Mouse (Mus musculus) G1E (cell line): Measurements from ENCODE around the gene Zfp691. TPM values are rescaled to one million over a fixed set of nuclear protein-coding genes. Genes with fewer than 3 reads are reported as not detected.

Source experiments
- ATAC-seq: 2 replicates; pipeline ENCODE4 v1.8.0; 2016; ENCODE audit warnings: mild to moderate bottlenecking; ENCODE audit not compliant: insufficient number of reproducible peaks, poor library complexity, low FRiP score, severe bottlenecking; ENCODE audit errors: extremely low read depth
- DNase-seq: peaks from one replicate; pipeline ENCODE4 v3.0.0; 2012; ENCODE audit warnings: low spot score
- H3K27me3 ChIP-seq: 2 replicates; pipeline ENCODE4 v1.6.1; 2012; ENCODE audit warnings: mild to moderate bottlenecking, low read length, inconsistent platforms; ENCODE audit not compliant: insufficient read depth
- H3K36me3 ChIP-seq: replicated peaks from 2 replicates; pipeline ENCODE3; 2012; ENCODE audit warnings: mild to moderate bottlenecking, inconsistent platforms
- H3K4me1 ChIP-seq: 2 replicates; pipeline ENCODE4 v1.6.1; 2012; ENCODE audit warnings: low read depth, low read length, inconsistent platforms, mixed read lengths; ENCODE audit not compliant: insufficient read depth
- H3K4me3 ChIP-seq: 2 replicates; pipeline ENCODE4 v1.5.1; 2012; ENCODE audit warnings: low read depth, mild to moderate bottlenecking, inconsistent platforms, low read length, moderate library complexity, mixed read lengths
- H3K9me3 ChIP-seq: replicated peaks from 2 replicates; pipeline ENCODE4 v1.6.1; 2012; ENCODE audit warnings: inconsistent platforms
- CTCF ChIP-seq: IDR thresholded peaks from 2 replicates; pipeline ENCODE4 v1.5.1; 2012; ENCODE audit warnings: low read depth, low read length, inconsistent platforms, mixed read lengths
- GATA1 ChIP-seq: IDR thresholded peaks from 2 replicates; pipeline ENCODE4 v1.6.1; 2012; ENCODE audit warnings: borderline replicate concordance, low read length, inconsistent platforms, mixed read lengths
- GATA2 ChIP-seq: IDR thresholded peaks from 2 replicates; pipeline ENCODE4 v1.6.1; 2012; ENCODE audit warnings: low read depth, low read length, inconsistent platforms, borderline replicate concordance
- POLR2AphosphoS5 ChIP-seq: IDR thresholded peaks from 2 replicates; pipeline ENCODE4 v1.6.1; 2012; ENCODE audit warnings: low read depth, low read length, inconsistent platforms; ENCODE audit not compliant: insufficient replicate concordance
- TAL1 ChIP-seq: conservative IDR thresholded peaks from 2 replicates; pipeline ENCODE4 v1.6.1; 2012; ENCODE audit warnings: low read depth, low read length, inconsistent platforms, mixed read lengths
- polyA plus RNA-seq: library from polyadenylated mRNA; stranded (reverse); fragments of >175 nt; gene quantifications from 2 replicates; pipeline ENCODE4 v1.2.3, GENCODE M21; 2012
- total RNA-seq, 2 experiments: library from RNA; stranded (forward) in 1 of 2; stranded (reverse) in 1 of 2; fragments of 200-1000 nt in 1 of 2; fragments of >200 nt in 1 of 2; fragmentation: Nextera tagmentation in 1 of 2; gene quantifications; 2 replicates each; pipeline ENCODE4 v1.2.3; 2014 to 2017

Zfp691 gene
- total and polyA plus RNA-seq, 3 experiments: 6.7 to 29.7 (median 17.2) TPM

GRCm38 (mm10) chr4:119124771-119125273, 49.2 kb downstream of the Zfp691 start:
- no peak for TF ChIP-seq GATA1
- no peak for TF ChIP-seq POLR2AphosphoS5
- no peak for TF ChIP-seq TAL1
- no peak for TF ChIP-seq GATA2
- TF ChIP-seq CTCF: no peak
- Histone ChIP-seq H3K36me3 (peaks cover 100% of the 10 kb centered on the region), H3K27me3 (no peaks in the 10 kb centered on the region), H3K4me3 (no peak overlapping the region), H3K9me3 (no peaks in the 10 kb centered on the region), H3K4me1 (peaks cover 90% of the 10 kb centered on the region)
- DNase-seq (no peak), ATAC-seq (no peak)

- no peak for TF ChIP-seq TAL1
- TF ChIP-seq POLR2AphosphoS5: no peak
- TF ChIP-seq GATA1: no peak
- no peak for TF ChIP-seq CTCF
- TF ChIP-seq GATA2: no peak
- Histone ChIP-seq H3K4me1 (peaks cover 99% of the 10 kb centered on the region), H3K4me3 (no peak overlapping the region), H3K36me3 (peaks cover 96% of the 10 kb centered on the region), H3K9me3 (no peaks in the 10 kb centered on the region), H3K27me3 (no peaks in the 10 kb centered on the region)
- DNase-seq (no peak), ATAC-seq (no peak)
Measured at GRCm38 (mm10) chr4:119121249-119121648, 52.7 kb downstream of the Zfp691 start.

- Histone ChIP-seq H3K4me3 (no peak overlapping the region), H3K4me1 (peaks cover 99% of the 10 kb centered on the region), H3K36me3 (peaks cover 96% of the 10 kb centered on the region)
Measured at GRCm38 (mm10) chr4:119120095-119120494, 53.9 kb downstream of the Zfp691 start.

More at GRCm38 (mm10) chr4:119120095-119120494, 53.9 kb downstream of the Zfp691 start:
- ATAC-seq: no peak
- TF ChIP-seq CTCF: no peak
- TF ChIP-seq TAL1: no peak
- no peak for TF ChIP-seq POLR2AphosphoS5
- TF ChIP-seq GATA1: no peak
- TF ChIP-seq GATA2: no peak
- Histone ChIP-seq H3K27me3 (no peaks in the 10 kb centered on the region), H3K9me3 (no peaks in the 10 kb centered on the region)
- DNase-seq: no peak

Other genes starting within 250 kb of the Zfp691 start
- gene Olfr1328, start 235.6 kb downstream of the Zfp691 start, total RNA-seq (2014; fragmentation: Nextera tagmentation): not detected in 2 replicates
- 0.06 and 0.11 TPM in 2 replicates for gene Olfr1328, start 235.6 kb downstream of the Zfp691 start, total RNA-seq (2017)
- not detected in 2 replicates for gene Olfr1328, start 235.6 kb downstream of the Zfp691 start, polyA plus RNA-seq
- gene Lao1, start 212.6 kb downstream of the Zfp691 start, total RNA-seq (2014; fragmentation: Nextera tagmentation): not detected in 2 replicates
- gene Lao1, start 212.6 kb downstream of the Zfp691 start, total RNA-seq (2017): 0.06 TPM in 1 of 2 replicates, not detected in the other
- not detected in 2 replicates for gene Lao1, start 212.6 kb downstream of the Zfp691 start, polyA plus RNA-seq
- 142 and 165 TPM in 2 replicates for gene Slc2a1, start 65.5 kb downstream of the Zfp691 start, total RNA-seq (2014; fragmentation: Nextera tagmentation)
- gene Slc2a1, start 65.5 kb downstream of the Zfp691 start, total RNA-seq (2017): 173 and 176 TPM in 2 replicates
- 68.8 and 85.2 TPM in 2 replicates for gene Slc2a1, start 65.5 kb downstream of the Zfp691 start, polyA plus RNA-seq
- gene Ermap, start 15.8 kb upstream of the Zfp691 start, total RNA-seq (2014; fragmentation: Nextera tagmentation): 249 and 348 TPM in 2 replicates
- gene Ermap, start 15.8 kb upstream of the Zfp691 start, total RNA-seq (2017): 81.1 and 96.0 TPM in 2 replicates
- gene Ermap, start 15.8 kb upstream of the Zfp691 start, polyA plus RNA-seq: 47.4 and 62.9 TPM in 2 replicates
- 47.3 and 63.2 TPM in 2 replicates for gene Svbp, start 21.1 kb upstream of the Zfp691 start, total RNA-seq (2014; fragmentation: Nextera tagmentation)
- 119 and 190 TPM in 2 replicates for gene Svbp, start 21.1 kb upstream of the Zfp691 start, total RNA-seq (2017)
- 515 and 560 TPM in 2 replicates for gene Svbp, start 21.1 kb upstream of the Zfp691 start, polyA plus RNA-seq
- gene Tmem269, start 44.0 kb upstream of the Zfp691 start, total RNA-seq (2014; fragmentation: Nextera tagmentation): not detected in 2 replicates
- gene Tmem269, start 44.0 kb upstream of the Zfp691 start, total RNA-seq (2017): not detected in 2 replicates
- not detected in 2 replicates for gene Tmem269, start 44.0 kb upstream of the Zfp691 start, polyA plus RNA-seq
- gene AU022252, start 58.5 kb upstream of the Zfp691 start, total RNA-seq (2014; fragmentation: Nextera tagmentation): 16.2 and 25.9 TPM in 2 replicates
- 13.8 and 14.0 TPM in 2 replicates for gene AU022252, start 58.5 kb upstream of the Zfp691 start, total RNA-seq (2017)
- 10.1 and 15.2 TPM in 2 replicates for gene AU022252, start 58.5 kb upstream of the Zfp691 start, polyA plus RNA-seq
- gene P3h1, start 58.7 kb upstream of the Zfp691 start, total RNA-seq (2014; fragmentation: Nextera tagmentation): 9.3 and 14.1 TPM in 2 replicates
- gene P3h1, start 58.7 kb upstream of the Zfp691 start, total RNA-seq (2017): 4.6 and 6.0 TPM in 2 replicates
- 5.9 and 6.6 TPM in 2 replicates for gene P3h1, start 58.7 kb upstream of the Zfp691 start, polyA plus RNA-seq
- not detected in 2 replicates for gene Cldn19, start 81.2 kb upstream of the Zfp691 start, total RNA-seq (2014; fragmentation: Nextera tagmentation)
- gene Cldn19, start 81.2 kb upstream of the Zfp691 start, total RNA-seq (2017): 0.12 and 0.16 TPM in 2 replicates
- not detected in 2 replicates for gene Cldn19, start 81.2 kb upstream of the Zfp691 start, polyA plus RNA-seq
- 2,303 and 2,320 TPM in 2 replicates for gene Ybx1, start 120.4 kb upstream of the Zfp691 start, total RNA-seq (2014; fragmentation: Nextera tagmentation)
- 1,199 and 1,332 TPM in 2 replicates for gene Ybx1, start 120.4 kb upstream of the Zfp691 start, total RNA-seq (2017)
- gene Ybx1, start 120.4 kb upstream of the Zfp691 start, polyA plus RNA-seq: 2,579 and 3,487 TPM in 2 replicates
- gene Ppih, start 146.4 kb upstream of the Zfp691 start, total RNA-seq (2014; fragmentation: Nextera tagmentation): 58.8 and 76.0 TPM in 2 replicates
- 171 and 181 TPM in 2 replicates for gene Ppih, start 146.4 kb upstream of the Zfp691 start, total RNA-seq (2017)
- 2.5 and 4.5 TPM in 2 replicates for gene Ppih, start 146.4 kb upstream of the Zfp691 start, polyA plus RNA-seq
- gene Ccdc30, start 241.3 kb upstream of the Zfp691 start, total RNA-seq (2014; fragmentation: Nextera tagmentation): not detected in 2 replicates
- gene Ccdc30, start 241.3 kb upstream of the Zfp691 start, total RNA-seq (2017): 0.17 and 0.60 TPM in 2 replicates
- not detected in 2 replicates for gene Ccdc30, start 241.3 kb upstream of the Zfp691 start, polyA plus RNA-seq
- 4.7 and 12.6 TPM in 2 replicates for gene Ppcs, start 248.2 kb upstream of the Zfp691 start, total RNA-seq (2014; fragmentation: Nextera tagmentation)
- gene Ppcs, start 248.2 kb upstream of the Zfp691 start, total RNA-seq (2017): 24.6 and 29.0 TPM in 2 replicates
- gene Ppcs, start 248.2 kb upstream of the Zfp691 start, polyA plus RNA-seq: 12.2 and 14.4 TPM in 2 replicates
- 1.4 TPM in 1 of 2 replicates, not detected in the other for gene Zmynd12, start 248.6 kb upstream of the Zfp691 start, total RNA-seq (2014; fragmentation: Nextera tagmentation)
- gene Zmynd12, start 248.6 kb upstream of the Zfp691 start, total RNA-seq (2017): not detected in 2 replicates
- gene Zmynd12, start 248.6 kb upstream of the Zfp691 start, polyA plus RNA-seq: 0.10 and 0.18 TPM in 2 replicates